Mouse (Mus musculus) C3H10T1/2 (cell line): ENCODE measurements around the gene Camk1d. TPM values are rescaled to one million over a fixed set of nuclear protein-coding genes. Genes with fewer than 3 reads are reported as not detected.

Source experiments
- polyA plus RNA-seq, 2 experiments: library from polyadenylated mRNA; unstranded; fragments of >200 nt; fragmentation: generic; extraction: Trizol; gene quantifications; one replicate each; pipeline ENCODE4 v1.2.1; 2012; ENCODE audit warnings: missing spikeins in 2 of 2

The Camk1d gene
- 1 to 10 TPM in 1 of 2 experiments, under 1 TPM in 1; 0.21 to 2.1 TPM for polyA plus RNA-seq

DNA sequence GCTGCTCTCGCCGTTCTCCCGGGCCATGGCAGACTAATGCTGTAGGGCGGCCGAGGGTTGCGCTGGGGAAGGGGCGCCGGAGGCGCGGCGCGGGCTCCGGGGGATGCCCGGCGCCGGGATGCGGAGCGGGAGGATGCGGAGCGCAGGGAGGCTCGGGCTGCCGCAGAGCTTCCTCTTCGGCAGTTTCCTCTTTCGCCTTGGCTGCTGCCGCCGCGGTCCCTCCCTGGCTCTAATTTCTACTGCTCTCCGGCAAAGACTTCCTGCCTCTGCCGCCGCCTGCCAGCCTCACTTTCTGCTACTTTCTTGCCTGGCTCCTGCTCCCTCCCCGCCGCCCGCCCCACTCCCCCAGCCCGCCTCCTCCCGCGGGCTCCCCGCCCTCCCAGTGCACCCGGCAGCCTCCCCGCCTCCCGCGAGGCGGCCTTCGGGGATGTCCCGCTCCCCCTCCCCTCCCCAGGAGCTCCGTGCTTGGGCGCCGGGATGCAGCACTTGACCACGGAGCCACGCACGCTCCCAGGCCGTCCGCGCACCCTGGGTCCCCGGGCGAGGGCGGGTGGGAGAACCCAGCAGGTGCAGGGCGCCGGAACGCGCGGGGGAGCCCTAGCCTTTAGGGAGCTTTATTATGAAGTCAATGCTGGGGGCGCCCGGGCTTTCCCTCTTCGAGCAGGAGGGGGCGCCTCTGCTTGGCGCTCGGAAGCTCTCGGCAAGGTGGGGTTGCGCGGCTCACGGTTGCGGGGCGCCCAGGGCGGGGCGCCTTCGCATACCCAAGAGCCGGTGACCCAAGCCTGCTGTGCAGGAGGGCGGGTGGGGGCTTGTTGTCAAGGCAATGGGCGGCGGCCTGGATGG is at the start of gene Camk1d:
Camk1d (minus strand) TSS at position 305 of the 843 bp plus-strand sequence.

Other genes with a start within 250 kb of the Camk1d start
- gene Nudt5, start 130.5 kb upstream of the Camk1d start, polyA plus RNA-seq = 10 to 100 TPM; 13.8 to 15.2 TPM
- 100 to 1,000 TPM in 1 of 2 experiments, 10 to 100 TPM in 1; 25.7 to 127 TPM for gene Cdc123, start 130.6 kb upstream of the Camk1d start, polyA plus RNA-seq
- gene Gm13199, start 148.4 kb upstream of the Camk1d start, polyA plus RNA-seq = under 1 TPM; 0.04 to 0.68 TPM
- gene Sec61a2, start 180.9 kb upstream of the Camk1d start, polyA plus RNA-seq = 10 to 100 TPM in 1 of 2 experiments, 1 to 10 TPM in 1; 3.6 to 19.5 TPM
- gene Dhtkd1, start 228.3 kb upstream of the Camk1d start, polyA plus RNA-seq = under 1 TPM; 0.05 to 0.39 TPM
- gene Upf2, start 237.0 kb upstream of the Camk1d start, polyA plus RNA-seq = 1 to 10 TPM in 1 of 2 experiments, under 1 TPM in 1; 0.48 to 3.4 TPM